Comparison of ENCODE assay signal across 12 mouse cellular contexts in genomic region chr10:42072758-42073157, GRCm38 (mm10). TPM values are rescaled to one million over a fixed set of nuclear protein-coding genes. Genes with fewer than 3 reads are reported as not detected.
A peak's percentile ranks its signal among the peaks of the same experiment; 100 is the strongest.
DNase-seq lines count a peak whose midpoint lies in the region; ATAC-seq and TF ChIP-seq lines count a peak whose summit lies in the region.
"Had no signal": no experiment of that assay in that cellular context is flagged by ENCODE, and none has a peak within 500 bp of the region (broad histone marks: within the 10 kb centered on the region; RNA-seq: fewer than 3 reads in every experiment).

No protein-coding gene starts in this region.

- no peak for TF ChIP-seq EP300 in heart, adult 2 months (IDR thresholded peaks at IDR 0.05; ENCODE audit: insufficient read depth, low read depth, low read length)

- intact Hi-C loops in heart, adult 2 months (cut with DNase I), result loop anchor here (5.0 kb wide), 1 partner anchor 205 kb away; the partner anchor contains the start of gene Foxo3

- H3K9ac ChIP-seq in heart, embryonic 15.5 days, result no peak overlapping the region
- no peak overlapping the region for H3K9ac ChIP-seq in heart, adult 2 months (ENCODE audit: low read depth, low read length)
- H3K9ac ChIP-seq: embryonic facial prominence, embryonic 13.5 days had no signal

- ATAC-seq in heart, embryonic 15.5 days (replicated peaks; ENCODE audit: insufficient number of reproducible peaks, insufficient read depth, low FRiP score, low read depth), result 0 out of 2 replicates have a peak, but pooled peaks have one; percentile 37
- ATAC-seq: inflammation-experienced regulatory T-cells, adult 6 months; midbrain, embryonic 16.5 days had no signal

- no peaks in the 10 kb centered on the region for H3K27me3 ChIP-seq in heart, embryonic 15.5 days
- H3K27me3 ChIP-seq in heart, adult 2 months (ENCODE audit: control insufficient read depth, insufficient read depth, low read length), result no peaks in the 10 kb centered on the region
- H3K27me3 ChIP-seq: embryonic facial prominence, embryonic 13.5 days had no signal

- TF ChIP-seq CTCF in heart, adult 2 months (IDR thresholded peaks at IDR 0.05), result no peak

- DNase-seq in heart, adult 2 months, result no peak
- peak; percentile 86 for DNase-seq in ZHBTc4 (ENCODE audit: low read depth, low spot score)
- peak; percentile 43 for DNase-seq in kidney, postnatal 14 days
- DNase-seq in lung, postnatal 25 days (ENCODE audit: low spot score), result peak; percentile 88
- no peak for DNase-seq in gastrocnemius, adult 18-20 months (ENCODE audit: low spot score)
- no peak for DNase-seq in frontal cortex, postnatal 10 days (ENCODE audit: low spot score in 2 of 2)
- no peak for DNase-seq in cerebellum, adult 11-12 months
- DNase-seq: right cerebral cortex, postnatal 14 days had no signal

- no peak overlapping the region for H3K27ac ChIP-seq in heart, embryonic 15.5 days
- no peak overlapping the region for H3K27ac ChIP-seq in heart, adult 2 months
- H3K27ac ChIP-seq: embryonic facial prominence, embryonic 13.5 days had no signal

- no peaks in the 10 kb centered on the region for H3K36me3 ChIP-seq in heart, embryonic 15.5 days
- no peaks in the 10 kb centered on the region for H3K36me3 ChIP-seq in heart, adult 2 months (ENCODE audit: control insufficient read depth, insufficient read depth, low read length)
- H3K36me3 ChIP-seq: embryonic facial prominence, embryonic 13.5 days had no signal

- peaks cover 25% of the 10 kb centered on the region for H3K4me1 ChIP-seq in heart, embryonic 15.5 days (replicated peaks)
- H3K4me1 ChIP-seq in heart, adult 2 months (ENCODE audit: control insufficient read depth, insufficient read depth, low read length), result peaks cover 2% of the 10 kb centered on the region

- no peak for TF ChIP-seq POLR2A in heart, adult 2 months (IDR thresholded peaks at IDR 0.05; ENCODE audit: insufficient read depth, low read depth, low read length)

- no peak overlapping the region for H3K4me3 ChIP-seq in heart, embryonic 15.5 days
- no peak overlapping the region for H3K4me3 ChIP-seq in heart, adult 2 months
- H3K4me3 ChIP-seq: embryonic facial prominence, embryonic 13.5 days had no signal

- 21% methylated on average over 9 of the region's 9 CpGs for WGBS in heart, embryonic 15.5 days
- 33% methylated on average over 9 of the region's 9 CpGs for WGBS in heart, adult 2 months

- no peaks in the 10 kb centered on the region for H3K9me3 ChIP-seq in heart, embryonic 15.5 days (replicated peaks)
- H3K9me3 ChIP-seq: embryonic facial prominence, embryonic 13.5 days had no signal

- peak overlapping the region; percentile 45 for H3K4me2 ChIP-seq in heart, embryonic 15.5 days
- H3K4me2 ChIP-seq: embryonic facial prominence, embryonic 13.5 days had no signal

- H3K79me2 ChIP-seq in heart, adult 2 months (replicated peaks; ENCODE audit: control insufficient read depth, insufficient read depth, low read length), result no peaks in the 10 kb centered on the region

RNA-seq across cellular contexts. Expression of gene Armc2, which starts 54.5 kb away (rescaled TPM):
- polyA plus RNA-seq in heart, embryonic 15.5 days (2015; fragmentation: Nextera tagmentation; extraction: Ambion mirVana), result 2.3 and 2.4 TPM in 2 replicates
- 10 to 100 TPM; 16.7 to 22.8 TPM for total RNA-seq in heart, adult 2 months (2021)
- 6.4 and 7.1 TPM in 2 replicates for polyA plus RNA-seq in heart, adult 2 months (2012; rRNA removed)
- under 1 TPM; 0.50 to 0.57 TPM for total RNA-seq in gastrocnemius, adult 18-20 months (2021)

Comparison
In these comparisons a context has a peak if more than half of its experiments do, and no peak if none do; other contexts are left out.
1. DNase-seq: peak in ZHBTc4 (single experiment), kidney, postnatal 14 days (single experiment) and lung, postnatal 25 days (single experiment); none in heart, adult 2 months (0 of 2), gastrocnemius, adult 18-20 months (single experiment), frontal cortex, postnatal 10 days (0 of 2) and cerebellum, adult 11-12 months (single experiment).
2. RNA of gene Armc2, which starts 54.5 kb away (total RNA-seq): 16.7 to 22.8 TPM in heart, adult 2 months; 0.50 to 0.57 TPM in gastrocnemius, adult 18-20 months; every median in the first group is over 10 times any median in the second.